Mouse (Mus musculus): ENCODE results near the gene Prr7.

DNA sequence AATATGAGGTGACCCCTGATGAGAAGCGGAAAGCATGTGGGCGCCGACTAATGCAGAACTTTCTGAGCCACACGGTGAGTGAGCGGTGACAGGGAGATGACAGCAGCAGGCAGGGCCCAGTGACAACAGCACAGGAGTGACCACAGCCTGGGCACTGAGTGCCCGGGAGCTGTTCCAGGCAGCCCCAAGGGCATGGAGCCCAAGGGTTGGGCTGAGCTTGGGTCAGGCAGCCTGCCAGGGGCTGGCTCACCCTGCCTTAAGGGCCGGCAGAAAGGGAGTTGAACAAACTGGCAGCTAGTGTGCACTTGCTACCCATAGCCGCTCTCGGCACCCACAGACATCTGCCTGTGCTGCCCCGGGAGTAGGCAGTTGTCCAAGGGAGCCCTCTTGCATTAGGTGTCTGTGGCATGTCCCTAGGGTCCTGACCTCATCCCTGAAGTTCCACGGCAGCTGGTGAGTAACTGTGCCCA, 13.5 kb upstream of the Prr7 start:
- TF ChIP-seq E2F4 (IDR thresholded peaks at IDR 0.05; ENCODE audit: insufficient read depth) (no peak), CEBPB (IDR thresholded peaks at IDR 0.05; ENCODE audit: insufficient read depth, poor library complexity, severe bottlenecking) (no peak), MAX (IDR thresholded peaks at IDR 0.05; ENCODE audit: low read depth) (no peak), POLR2A (IDR thresholded peaks at IDR 0.05; ENCODE audit: insufficient read length, low read depth) (no peak)

Data from myocyte (in vitro differentiated cells).